Mouse (Mus musculus): Measurements from ENCODE around the gene Tbxas1. TPM values are rescaled to one million over a fixed set of nuclear protein-coding genes. Genes with fewer than 3 reads are reported as not detected.
A peak's percentile ranks its signal among the peaks of the same experiment; 100 is the strongest.

The Tbxas1 gene
- total RNA-seq, 2 experiments from 2014 or later: 2.0 to 3.1 TPM

- DNase-seq: no peak
- intact Hi-C loops (cut with DNase I): no loop called here
These were observed 43.5 kb downstream of the Tbxas1 start for GRCm38 (mm10) chr6:38918728-38919127.

- intact Hi-C loops (cut with DNase I): no loop called here
- no peak for DNase-seq
These were observed 44.0 kb downstream of the Tbxas1 start for GRCm38 (mm10) chr6:38919135-38919740.

GRCm38 (mm10) chr6:38920141-38920540, 44.9 kb downstream of the Tbxas1 start:
- no peak for DNase-seq
- intact Hi-C loops (cut with DNase I): no loop called here

- intact Hi-C loops (cut with DNase I): no loop called here
- DNase-seq: no peak
These were observed 46.0 kb downstream of the Tbxas1 start for GRCm38 (mm10) chr6:38921095-38921809.

GRCm38 (mm10) chr6:38921810-38922116, 46.6 kb downstream of the Tbxas1 start:
- intact Hi-C loops (cut with DNase I): no loop called here
- no peak for DNase-seq

GRCm38 (mm10) chr6:38922517-38922916, 47.3 kb downstream of the Tbxas1 start:
- intact Hi-C loops (cut with DNase I): no loop called here
- DNase-seq: no peak

- intact Hi-C loops (cut with DNase I): no loop called here
- DNase-seq: no peak
These were observed 48.2 kb downstream of the Tbxas1 start for GRCm38 (mm10) chr6:38923450-38923849.

- DNase-seq: no peak
- intact Hi-C loops (cut with DNase I): no loop called here
These were observed 48.9 kb downstream of the Tbxas1 start for GRCm38 (mm10) chr6:38923870-38924817.

- no peak for DNase-seq
- intact Hi-C loops (cut with DNase I): no loop called here
These were observed 50.5 kb downstream of the Tbxas1 start for GRCm38 (mm10) chr6:38925719-38926118.

- intact Hi-C loops (cut with DNase I): no loop called here
- no peak for DNase-seq
These were observed 51.1 kb downstream of the Tbxas1 start for GRCm38 (mm10) chr6:38926135-38926962.

- intact Hi-C loops (cut with DNase I): no loop called here
- DNase-seq: no peak
These were observed 51.8 kb downstream of the Tbxas1 start for GRCm38 (mm10) chr6:38926963-38927361.

GRCm38 (mm10) chr6:38928489-38928888, 53.3 kb downstream of the Tbxas1 start:
- intact Hi-C loops (cut with DNase I): no loop called here

GRCm38 (mm10) chr6:38936009-38936408, 60.8 kb downstream of the Tbxas1 start:
- DNase-seq: no peak
- intact Hi-C loops (cut with DNase I): no loop called here

More at GRCm38 (mm10) chr6:38928489-38928888, 53.3 kb downstream of the Tbxas1 start:
- DNase-seq: no peak

- intact Hi-C loops (cut with DNase I): no loop called here
- DNase-seq: peak in 1 of 2 experiments; percentile 16
These were observed 63.2 kb downstream of the Tbxas1 start for GRCm38 (mm10) chr6:38938421-38938820.

GRCm38 (mm10) chr6:38939096-38939495, 63.9 kb downstream of the Tbxas1 start:
- no peak for DNase-seq
- intact Hi-C loops (cut with DNase I): no loop called here

- DNase-seq: peak in 1 of 2 experiments; percentile 15
- intact Hi-C loops (cut with DNase I): no loop called here
These were observed 65.8 kb downstream of the Tbxas1 start for GRCm38 (mm10) chr6:38941016-38941415.

GRCm38 (mm10) chr6:38942771-38943170, 67.6 kb downstream of the Tbxas1 start:
- intact Hi-C loops (cut with DNase I): no loop called here

GRCm38 (mm10) chr6:38944392-38944791, 69.2 kb downstream of the Tbxas1 start:
- intact Hi-C loops (cut with DNase I): no loop called here

More at GRCm38 (mm10) chr6:38942771-38943170, 67.6 kb downstream of the Tbxas1 start:
- DNase-seq: no peak

GRCm38 (mm10) chr6:38944826-38945225, 69.6 kb downstream of the Tbxas1 start:
- DNase-seq: no peak
- intact Hi-C loops (cut with DNase I): no loop called here

More at GRCm38 (mm10) chr6:38944392-38944791, 69.2 kb downstream of the Tbxas1 start:
- no peak for DNase-seq

- intact Hi-C loops (cut with DNase I): no loop called here
- DNase-seq: no peak
These were observed 70.5 kb downstream of the Tbxas1 start for GRCm38 (mm10) chr6:38945681-38946080.
